Mouse (Mus musculus): ENCODE results near the gene Slc35g3. TPM values are rescaled to one million over a fixed set of nuclear protein-coding genes. Genes with fewer than 3 reads are reported as not detected.

Slc35g3 gene
- total RNA-seq (2015; ENCODE audit: low replicate concordance) (not detected in 2 replicates), total RNA-seq (2017; ENCODE audit: low replicate concordance) (not detected in 2 replicates)

GRCm38 (mm10) chr11:69761868-69762267 is at the start of gene Slc35g3:
Gene Slc35g3, minus strand, starts transcription at chr11:69761968.
- ATAC-seq (replicated peaks; ENCODE audit: low FRiP score, poor library complexity, severe bottlenecking): no peak

GRCm38 (mm10) chr11:69810280-69810679 is 48.5 kb upstream of the Slc35g3 start:
- ATAC-seq (replicated peaks; ENCODE audit: low FRiP score, poor library complexity, severe bottlenecking): no peak

- no peak for ATAC-seq (replicated peaks; ENCODE audit: low FRiP score, poor library complexity, severe bottlenecking)
Measured at GRCm38 (mm10) chr11:69807641-69808040, 45.9 kb upstream of the Slc35g3 start.

- no peak for ATAC-seq (replicated peaks; ENCODE audit: low FRiP score, poor library complexity, severe bottlenecking)
Measured at GRCm38 (mm10) chr11:69806378-69806777, 44.6 kb upstream of the Slc35g3 start.

GRCm38 (mm10) chr11:69804972-69805909 is 43.5 kb upstream of the Slc35g3 start, which contains the start of gene Tmem102:
Gene Tmem102, minus strand, starts transcription at chr11:69805624.
- ATAC-seq (replicated peaks; ENCODE audit: low FRiP score, poor library complexity, severe bottlenecking): no peak

GRCm38 (mm10) chr11:69804652-69804940 is 42.8 kb upstream of the Slc35g3 start:
- no peak for ATAC-seq (replicated peaks; ENCODE audit: low FRiP score, poor library complexity, severe bottlenecking)

- 0 out of 2 replicates have a peak, but pooled peaks have one; percentile 27 for ATAC-seq (replicated peaks; ENCODE audit: low FRiP score, poor library complexity, severe bottlenecking)
Measured at GRCm38 (mm10) chr11:69803786-69804651, 42.3 kb upstream of the Slc35g3 start.

- no peak for ATAC-seq (replicated peaks; ENCODE audit: low FRiP score, poor library complexity, severe bottlenecking)
Measured at GRCm38 (mm10) chr11:69803328-69803727, 41.6 kb upstream of the Slc35g3 start.

GRCm38 (mm10) chr11:69802648-69803105 is 40.9 kb upstream of the Slc35g3 start:
- no peak for ATAC-seq (replicated peaks; ENCODE audit: low FRiP score, poor library complexity, severe bottlenecking)

GRCm38 (mm10) chr11:69801379-69801977 is 39.7 kb upstream of the Slc35g3 start, which contains the start of gene Fgf11:
Gene Fgf11, minus strand, starts transcription at chr11:69801857.
- ATAC-seq (replicated peaks; ENCODE audit: low FRiP score, poor library complexity, severe bottlenecking): no peak

- ATAC-seq (replicated peaks; ENCODE audit: low FRiP score, poor library complexity, severe bottlenecking): no peak
Measured at GRCm38 (mm10) chr11:69800392-69801197, 38.8 kb upstream of the Slc35g3 start.

- ATAC-seq (replicated peaks; ENCODE audit: low FRiP score, poor library complexity, severe bottlenecking): no peak
Measured at GRCm38 (mm10) chr11:69800138-69800391, 38.3 kb upstream of the Slc35g3 start.

- ATAC-seq (replicated peaks; ENCODE audit: low FRiP score, poor library complexity, severe bottlenecking): no peak
Measured at GRCm38 (mm10) chr11:69799394-69800137, 37.8 kb upstream of the Slc35g3 start.

- no peak for ATAC-seq (replicated peaks; ENCODE audit: low FRiP score, poor library complexity, severe bottlenecking)
Measured at GRCm38 (mm10) chr11:69797924-69798323, 36.2 kb upstream of the Slc35g3 start.

- no peak for ATAC-seq (replicated peaks; ENCODE audit: low FRiP score, poor library complexity, severe bottlenecking)
Measured at GRCm38 (mm10) chr11:69795983-69796435, 34.2 kb upstream of the Slc35g3 start.

- ATAC-seq (replicated peaks; ENCODE audit: low FRiP score, poor library complexity, severe bottlenecking): peak; percentile 95
Measured at GRCm38 (mm10) chr11:69795168-69795982, 33.6 kb upstream of the Slc35g3 start, which contains the start of gene Chrnb1. Gene Chrnb1, minus strand, starts transcription at chr11:69795943.

- ATAC-seq (replicated peaks; ENCODE audit: low FRiP score, poor library complexity, severe bottlenecking): no peak
Measured at GRCm38 (mm10) chr11:69793429-69793828, 31.7 kb upstream of the Slc35g3 start.

GRCm38 (mm10) chr11:69791420-69791819 is 29.7 kb upstream of the Slc35g3 start:
- no peak for ATAC-seq (replicated peaks; ENCODE audit: low FRiP score, poor library complexity, severe bottlenecking)

Data from erythroblast, adult 5-6 weeks (primary cell).